Mouse (Mus musculus) layer of hippocampus, adult 9-10 months (tissue): ENCODE results near the gene Csnk2a2.

Source experiments
- DNase-seq: peaks from one replicate; pipeline ENCODE4 v3.0.0; 2022; ENCODE audit warnings: low spot score

Csnk2a2 gene

DNA sequence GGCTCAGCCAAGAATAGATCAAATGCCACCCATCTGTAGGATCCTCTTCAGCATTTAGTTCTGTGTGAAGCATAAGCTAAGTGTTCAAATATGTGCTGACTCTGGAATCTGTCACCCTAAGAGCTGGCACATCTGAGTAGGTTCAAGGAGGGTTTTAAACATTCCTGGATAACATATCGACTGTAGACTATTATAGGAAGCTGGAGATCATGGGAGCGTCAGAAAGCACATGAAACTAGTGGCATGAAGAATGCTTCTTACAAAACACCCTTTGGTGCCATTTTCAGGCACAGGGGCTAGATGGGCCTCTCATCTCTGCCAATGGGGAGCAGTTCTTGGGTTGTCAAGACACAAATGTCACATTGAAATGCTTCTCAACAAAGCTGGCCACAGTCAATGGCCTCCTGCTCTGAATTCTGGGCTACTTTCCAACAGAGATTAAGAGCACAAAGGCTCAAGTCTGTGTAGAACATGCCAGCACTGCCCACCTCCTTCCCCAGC, 63.0 kb downstream of the Csnk2a2 start:
- DNase-seq = no peak

DNA sequence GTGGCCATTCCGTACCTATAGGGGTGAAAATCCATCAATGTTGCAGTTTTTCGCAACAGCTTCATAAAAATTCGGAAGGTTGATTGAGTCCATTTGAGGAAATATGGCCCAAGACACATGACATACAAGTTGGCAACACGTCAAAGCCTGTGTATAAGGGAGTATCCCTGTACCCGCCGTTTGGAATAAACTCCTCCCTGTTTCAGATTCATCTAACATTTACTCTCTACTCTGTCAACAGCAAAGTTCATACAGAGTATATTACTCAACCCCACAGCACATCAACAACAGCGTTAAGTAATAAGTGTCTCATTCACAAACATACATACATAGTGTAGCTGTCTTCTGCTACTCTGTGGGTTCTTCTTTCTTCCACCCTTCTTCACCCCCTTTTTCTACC, 65.2 kb downstream of the Csnk2a2 start:
- no peak for DNase-seq

DNA sequence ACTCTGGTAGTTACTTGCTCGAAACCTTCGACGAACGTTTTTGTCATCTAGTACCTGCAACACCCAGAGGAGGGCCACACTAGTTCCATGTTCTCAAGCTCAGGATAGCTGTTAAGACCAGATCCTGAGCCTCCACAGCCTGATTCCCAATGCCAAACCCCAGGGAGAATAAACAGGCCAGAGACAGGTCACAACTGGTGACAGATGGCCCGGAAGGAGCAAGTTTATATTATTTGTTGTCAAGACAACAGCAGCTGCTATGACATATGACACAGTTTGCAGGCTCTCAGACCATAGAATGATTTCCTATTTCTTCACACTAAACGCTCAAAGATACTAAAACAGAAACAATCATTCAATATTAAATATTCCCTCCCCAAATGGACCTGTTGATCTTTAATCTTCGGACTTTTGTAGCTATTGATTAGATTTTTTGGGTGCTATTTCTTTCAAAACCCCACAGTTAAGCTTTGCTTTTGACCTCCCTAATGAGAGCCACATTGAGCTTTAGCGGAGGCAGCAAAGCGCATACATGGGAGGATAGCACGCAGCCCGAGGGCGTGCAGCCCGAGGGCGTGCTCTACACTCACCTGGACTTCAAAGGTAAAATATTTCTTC, 67.5 kb downstream of the Csnk2a2 start:
- no peak for DNase-seq

DNA sequence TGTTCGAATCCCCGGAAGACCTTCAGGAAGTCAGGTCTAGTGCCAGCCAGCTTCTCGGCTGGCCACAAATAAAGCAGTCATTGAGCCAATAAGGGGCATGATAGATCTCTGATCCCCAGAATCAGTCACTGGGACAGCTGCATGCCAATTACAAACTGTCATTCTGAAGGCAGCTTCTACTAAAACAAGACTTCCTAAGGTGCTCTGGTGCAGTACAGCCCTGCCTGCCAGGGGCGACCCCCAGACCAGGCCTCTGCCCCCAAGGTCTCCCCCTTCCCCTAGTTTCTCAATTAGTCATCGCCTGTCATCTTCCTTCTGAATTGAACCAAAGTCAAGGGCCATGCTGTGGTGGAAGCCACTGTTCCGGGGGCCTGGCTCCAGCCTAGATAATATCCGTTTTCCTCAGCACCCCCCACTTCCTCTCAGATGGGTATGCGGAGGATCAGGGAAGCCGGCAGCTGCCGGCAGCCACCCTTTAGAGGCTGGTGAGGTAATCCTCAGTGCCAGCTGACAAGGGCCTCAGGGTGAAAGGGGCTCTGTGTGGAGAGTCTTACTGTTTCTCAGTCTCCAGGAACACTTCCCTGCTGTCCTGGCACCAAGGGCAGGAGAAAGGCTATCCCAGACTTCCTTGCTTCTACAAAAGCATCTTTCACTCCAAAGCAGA, 78.4 kb downstream of the Csnk2a2 start:
- no peak for DNase-seq

DNA sequence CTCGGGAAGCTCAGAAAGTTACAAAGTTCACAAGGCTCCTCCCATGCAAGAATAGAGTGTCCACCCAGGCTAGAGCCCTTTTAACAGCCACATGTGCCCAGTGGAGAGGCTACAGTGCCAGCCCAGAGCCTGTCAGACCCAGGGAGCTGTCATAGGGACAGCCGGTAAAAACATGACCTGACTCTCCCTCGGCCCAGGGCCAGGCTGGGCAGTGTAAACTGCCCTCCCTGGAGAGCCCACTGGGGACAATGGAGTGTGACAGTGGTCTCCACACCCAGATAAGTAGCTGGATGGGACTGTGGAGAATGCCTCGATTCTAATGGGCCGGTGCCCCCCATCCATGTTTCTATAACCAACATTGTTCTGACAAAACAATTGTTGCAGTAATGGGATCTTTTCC, 80.3 kb downstream of the Csnk2a2 start:
- no peak for DNase-seq

DNA sequence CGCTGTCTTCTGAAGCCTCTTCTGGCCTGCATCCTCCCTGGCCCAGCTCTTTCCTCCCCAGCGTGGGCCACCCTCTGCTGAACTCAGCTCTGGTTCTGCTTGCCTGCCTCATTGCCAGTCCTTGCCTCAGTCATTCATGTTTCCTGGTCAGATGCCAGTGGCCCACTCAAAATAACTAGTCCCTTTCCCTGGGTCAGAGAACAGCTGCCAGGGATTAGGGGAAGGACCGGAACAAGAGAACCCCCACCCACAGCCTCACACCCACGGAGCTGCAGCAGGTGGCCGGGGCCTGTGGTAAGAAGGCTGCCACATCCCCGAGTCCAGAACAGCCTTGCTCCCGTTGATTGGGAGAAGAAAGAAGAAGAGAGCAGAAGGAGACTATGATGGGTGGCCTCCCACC, 88.7 kb downstream of the Csnk2a2 start:
- no peak for DNase-seq

DNA sequence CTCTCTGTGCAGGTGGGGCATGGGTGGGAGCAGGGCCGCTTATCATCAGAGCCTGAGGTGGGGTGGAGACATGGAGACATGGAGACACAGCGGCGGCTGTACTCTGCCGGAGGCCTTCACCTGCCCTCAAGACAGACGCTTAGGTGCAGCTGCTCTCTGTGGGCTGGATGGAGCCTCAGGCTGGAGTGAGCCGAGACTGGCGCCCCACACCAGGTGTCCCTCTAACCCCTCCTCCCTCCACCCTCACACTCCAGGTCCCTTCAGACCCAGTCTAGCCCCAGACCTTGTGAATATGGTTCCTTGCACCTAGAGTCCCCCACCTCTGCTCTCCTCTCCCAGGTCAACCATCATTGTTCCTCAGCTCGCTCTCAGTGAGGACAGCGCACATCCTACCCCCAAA, 90.7 kb downstream of the Csnk2a2 start:
- no peak for DNase-seq

DNA sequence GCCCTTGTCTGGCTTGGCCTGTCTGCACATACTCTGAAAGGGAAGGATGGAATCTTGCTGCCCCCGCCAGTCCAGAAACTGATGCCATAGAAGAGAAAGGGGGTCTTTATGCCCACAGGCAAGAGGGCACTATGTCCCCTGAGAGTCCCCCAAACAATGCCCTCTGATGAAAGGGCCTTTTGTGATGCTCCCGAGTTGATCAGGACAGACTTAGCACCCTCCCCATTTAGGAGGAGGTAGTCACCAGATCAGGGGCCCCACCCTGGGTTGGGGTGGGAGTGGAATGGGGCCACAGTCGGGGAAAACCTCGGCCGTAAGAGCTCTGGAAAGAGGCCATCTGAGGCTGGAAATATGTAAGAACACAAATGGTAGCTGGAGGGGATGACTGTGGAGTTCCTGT, 92.6 kb downstream of the Csnk2a2 start:
- no peak for DNase-seq

DNA sequence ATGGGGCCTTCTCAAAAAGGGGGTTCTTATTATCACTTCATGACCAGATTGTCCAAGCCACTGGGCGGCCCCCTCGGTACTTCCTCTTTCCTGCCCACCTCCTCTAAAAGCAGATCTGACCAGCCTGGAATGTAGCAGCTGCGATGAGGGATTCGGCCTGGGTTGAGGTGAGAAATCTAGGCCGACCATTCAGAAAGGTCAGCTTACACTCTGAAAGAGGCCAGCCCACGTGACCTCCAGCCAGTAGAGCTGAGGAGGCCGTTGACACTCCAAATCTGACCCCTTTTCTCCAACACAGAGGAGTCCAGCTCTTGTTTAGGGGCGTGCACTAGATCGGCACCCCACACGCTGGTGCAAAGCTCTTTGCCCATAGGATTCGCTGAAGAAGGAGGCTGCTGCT, 93.1 kb downstream of the Csnk2a2 start:
- no peak for DNase-seq
